Mouse (Mus musculus): ENCODE measurements around the gene Polr3gl. TPM values are rescaled to one million over a fixed set of nuclear protein-coding genes. Genes with fewer than 3 reads are reported as not detected.
A peak's percentile ranks its signal among the peaks of the same experiment; 100 is the strongest.

Polr3gl gene
- polyA plus RNA-seq, 1 experiment from 2014 or later: 16.7 TPM

- H3K9me3 ChIP-seq (replicated peaks): no peaks in the 10 kb centered on the region
- peaks cover 52% of the 10 kb centered on the region for H3K4me1 ChIP-seq
- no peak within 1 kb of the TSS for H3K27ac ChIP-seq
- peaks cover 68% of the 10 kb centered on the region for H3K27me3 ChIP-seq (replicated peaks)
- H3K36me3 ChIP-seq: no peaks in the 10 kb centered on the region
- 2% methylated on average over 23 of the region's 23 CpGs for WGBS (ENCODE audit: insufficient replicate concordance)
- ATAC-seq: no peak
- peak within 1 kb of the TSS; percentile 9; the same call in 1 of the 2 replicates for H3K9ac ChIP-seq
- peak within 1 kb of the TSS; percentile 69 for H3K4me2 ChIP-seq
- H3K4me3 ChIP-seq: peak within 1 kb of the TSS; percentile 44
Observed at GRCm38 (mm10) chr3:96596228-96596707, 2.3 kb upstream of the Polr3gl start, which contains the start of gene Ankrd34a. TSS of gene Ankrd34a (plus strand) at chr3:96596636.

GRCm38 (mm10) chr3:96595661-96596060 is 1.7 kb upstream of the Polr3gl start:
- ATAC-seq: no peak
- Histone ChIP-seq H3K4me1 (peaks cover 46% of the 10 kb centered on the region), H3K9ac (no peak overlapping the region), H3K4me2 (no peak overlapping the region; the same call in 1 of the 2 replicates), H3K27me3 (replicated peaks) (peaks cover 61% of the 10 kb centered on the region), H3K36me3 (no peaks in the 10 kb centered on the region), H3K27ac (no peak overlapping the region), H3K4me3 (no peak overlapping the region), H3K9me3 (replicated peaks) (no peaks in the 10 kb centered on the region)
- 40% methylated on average over 6 of the region's 6 CpGs for WGBS (ENCODE audit: insufficient replicate concordance)

- Histone ChIP-seq H3K9me3 (replicated peaks) (no peaks in the 10 kb centered on the region), H3K9ac (no peak overlapping the region), H3K27ac (no peak overlapping the region), H3K4me1 (peaks cover 42% of the 10 kb centered on the region), H3K36me3 (0 out of 2 replicates have a peak, but pooled peaks cover 3% of the 10 kb centered on the region), H3K4me3 (no peak overlapping the region), H3K4me2 (no peak overlapping the region), H3K27me3 (replicated peaks) (peaks cover 53% of the 10 kb centered on the region)
- no peak for ATAC-seq
- 76% methylated on average over 5 of the region's 5 CpGs for WGBS (ENCODE audit: insufficient replicate concordance)
Observed at GRCm38 (mm10) chr3:96594851-96595250, 870 bp upstream of the Polr3gl start.

GRCm38 (mm10) chr3:96593374-96593773 is 607 bp downstream of the Polr3gl start:
- peak overlapping the region; percentile 82 for H3K27ac ChIP-seq
- 0 out of 2 replicates have a peak, but pooled peaks cover 3% of the 10 kb centered on the region for H3K36me3 ChIP-seq
- ATAC-seq: 0 out of 2 replicates have a peak, but pooled peaks have one; percentile 19
- WGBS (ENCODE audit: insufficient replicate concordance): 1% methylated on average over 10 of the region's 10 CpGs
- H3K27me3 ChIP-seq (replicated peaks): peaks cover 39% of the 10 kb centered on the region
- H3K4me3 ChIP-seq: peak overlapping the region; percentile 73
- peak overlapping the region; percentile 81 for H3K9ac ChIP-seq
- H3K4me2 ChIP-seq: peak overlapping the region; percentile 89
- peaks cover 41% of the 10 kb centered on the region for H3K4me1 ChIP-seq
- H3K9me3 ChIP-seq (replicated peaks): no peaks in the 10 kb centered on the region

- no peak overlapping the region for H3K4me2 ChIP-seq
- H3K27ac ChIP-seq: no peak overlapping the region
- H3K36me3 ChIP-seq: 0 out of 2 replicates have a peak, but pooled peaks cover 3% of the 10 kb centered on the region
- H3K4me3 ChIP-seq: no peak overlapping the region
- no peaks in the 10 kb centered on the region for H3K9me3 ChIP-seq (replicated peaks)
- WGBS (ENCODE audit: insufficient replicate concordance): 67% methylated on average over 4 of the region's 4 CpGs
- H3K4me1 ChIP-seq: peaks cover 17% of the 10 kb centered on the region
- H3K27me3 ChIP-seq (replicated peaks): peaks cover 11% of the 10 kb centered on the region
- no peak for ATAC-seq
- H3K9ac ChIP-seq: no peak overlapping the region
Observed at GRCm38 (mm10) chr3:96590657-96591056, 3.3 kb downstream of the Polr3gl start.

GRCm38 (mm10) chr3:96583386-96583785 is 10.6 kb downstream of the Polr3gl start:
- Histone ChIP-seq H3K27me3 (replicated peaks) (no peaks in the 10 kb centered on the region), H3K4me3 (no peak overlapping the region), H3K4me2 (no peak overlapping the region), H3K27ac (no peak overlapping the region), H3K4me1 (peaks cover 25% of the 10 kb centered on the region), H3K36me3 (no peaks in the 10 kb centered on the region), H3K9ac (no peak overlapping the region), H3K9me3 (replicated peaks) (no peaks in the 10 kb centered on the region)
- no peak for ATAC-seq
- WGBS (ENCODE audit: insufficient replicate concordance): 83% methylated on average over 5 of the region's 5 CpGs

- WGBS (ENCODE audit: insufficient replicate concordance): 76% methylated on average over 16 of the region's 16 CpGs
- Histone ChIP-seq H3K4me2 (no peak overlapping the region), H3K27ac (no peak overlapping the region), H3K9me3 (replicated peaks) (no peaks in the 10 kb centered on the region), H3K36me3 (no peaks in the 10 kb centered on the region), H3K4me3 (no peak overlapping the region), H3K4me1 (peaks cover 31% of the 10 kb centered on the region), H3K9ac (no peak overlapping the region), H3K27me3 (replicated peaks) (no peaks in the 10 kb centered on the region)
- ATAC-seq: no peak
Observed at GRCm38 (mm10) chr3:96581771-96582515, 12.0 kb downstream of the Polr3gl start.

- no peak overlapping the region for H3K27ac ChIP-seq
- no peak for ATAC-seq
- H3K27me3 ChIP-seq (replicated peaks): no peaks in the 10 kb centered on the region
- no peaks in the 10 kb centered on the region for H3K9me3 ChIP-seq (replicated peaks)
- H3K36me3 ChIP-seq: no peaks in the 10 kb centered on the region
- WGBS (ENCODE audit: insufficient replicate concordance): 54% methylated on average over 6 of the region's 6 CpGs
- H3K4me3 ChIP-seq: no peak overlapping the region
- peaks cover 39% of the 10 kb centered on the region for H3K4me1 ChIP-seq
- H3K4me2 ChIP-seq: no peak overlapping the region
- H3K9ac ChIP-seq: no peak overlapping the region
Observed at GRCm38 (mm10) chr3:96581141-96581540, 12.8 kb downstream of the Polr3gl start.

GRCm38 (mm10) chr3:96579885-96580454 is 14.0 kb downstream of the Polr3gl start:
- 5% methylated on average over 16 of the region's 16 CpGs for WGBS (ENCODE audit: insufficient replicate concordance)
- peak; percentile 61 for ATAC-seq

GRCm38 (mm10) chr3:96579239-96579750 is 14.7 kb downstream of the Polr3gl start:
- Histone ChIP-seq H3K36me3 (no peaks in the 10 kb centered on the region), H3K27ac (no peak overlapping the region), H3K27me3 (replicated peaks) (no peaks in the 10 kb centered on the region), H3K4me3 (no peak overlapping the region), H3K4me2 (peak overlapping the region; percentile 65; the same call in 1 of the 2 replicates), H3K9me3 (replicated peaks) (no peaks in the 10 kb centered on the region), H3K9ac (no peak overlapping the region), H3K4me1 (peaks cover 52% of the 10 kb centered on the region)
- ATAC-seq: no peak
- 67% methylated on average over 4 of the region's 4 CpGs for WGBS (ENCODE audit: insufficient replicate concordance)

More at GRCm38 (mm10) chr3:96579885-96580454, 14.0 kb downstream of the Polr3gl start:
- no peaks in the 10 kb centered on the region for H3K27me3 ChIP-seq (replicated peaks)
- H3K4me1 ChIP-seq: peaks cover 50% of the 10 kb centered on the region
- H3K36me3 ChIP-seq: no peaks in the 10 kb centered on the region
- H3K9me3 ChIP-seq (replicated peaks): no peaks in the 10 kb centered on the region
- peak overlapping the region; percentile 65 for H3K4me2 ChIP-seq
- H3K27ac ChIP-seq: peak overlapping the region; percentile 12
- 0 out of 2 replicates have a peak overlapping the region, but pooled peaks have one; percentile 54 for H3K9ac ChIP-seq
- H3K4me3 ChIP-seq: peak overlapping the region; percentile 20; the same call in 1 of the 2 replicates

GRCm38 (mm10) chr3:96578561-96579238 is 15.3 kb downstream of the Polr3gl start:
- H3K9me3 ChIP-seq (replicated peaks): no peaks in the 10 kb centered on the region
- no peak overlapping the region for H3K4me3 ChIP-seq
- H3K4me2 ChIP-seq: no peak overlapping the region
- ATAC-seq: no peak
- no peak overlapping the region for H3K9ac ChIP-seq
- H3K36me3 ChIP-seq: no peaks in the 10 kb centered on the region
- peaks cover 58% of the 10 kb centered on the region for H3K4me1 ChIP-seq
- whole genome bisulfite sequencing (ENCODE audit: insufficient replicate concordance): 76% methylated on average over 12 of the region's 12 CpGs
- no peak overlapping the region for H3K27ac ChIP-seq
- no peaks in the 10 kb centered on the region for H3K27me3 ChIP-seq (replicated peaks)
